ENCODE assay signal across 22 mouse cellular contexts in genomic region chr11:6773951-6774350, GRCm38 (mm10).
A peak's percentile ranks its signal among the peaks of the same experiment; 100 is the strongest.
DNase-seq lines count a peak whose midpoint lies in the region; ATAC-seq and TF ChIP-seq lines count a peak whose summit lies in the region.
"Had no signal": no experiment of that assay in that cellular context is flagged by ENCODE, and none has a peak within 500 bp of the region (broad histone marks: within the 10 kb centered on the region; RNA-seq: fewer than 3 reads in every experiment).

No protein-coding gene starts in this region.

- peak; percentile 41; the same call in 1 of the 2 replicates for ATAC-seq in intestine, embryonic 14.5 days (replicated peaks; ENCODE audit: low FRiP score, low TSS enrichment, low read depth)
- no peak for ATAC-seq in intestine, postnatal 0 days
- ATAC-seq in hindbrain, embryonic 16.5 days, result no peak
- ATAC-seq: forebrain, embryonic 15.5 days had no signal

- DNase-seq in intestine, embryonic 14.5 days (ENCODE audit: low spot score), result no peak
- peak; percentile 5 to 26 for DNase-seq in spleen, postnatal 4 days (ENCODE audit: low spot score in 2 of 2)
- no peak for DNase-seq in spleen, postnatal 10 days (ENCODE audit: low spot score in 2 of 2)
- no peak for DNase-seq in cerebellum, postnatal 4 days (ENCODE audit: low spot score in 2 of 2)
- DNase-seq: cerebellum, adult 9-10 months; gastrocnemius, postnatal 10 days; heart, adult 18-20 months; heart, postnatal 14 days; kidney, adult 8-10 months; left cerebral cortex, postnatal 4 days; lung, adult 2 months; right cerebral cortex, postnatal 14 days; thymus, postnatal 4 days had no signal

- TF ChIP-seq CTCF in intestine, postnatal 0 days (IDR thresholded peaks at IDR 0.05; ENCODE audit: low read depth), result no peak
- TF ChIP-seq CTCF in embryonic fibroblast, embryonic 13.5 days (IDR thresholded peaks at IDR 0.05; ENCODE audit: borderline replicate concordance, insufficient read depth, low read length), result no peak

- no peaks in the 10 kb centered on the region for H3K27me3 ChIP-seq in intestine, embryonic 14.5 days (replicated peaks; ENCODE audit: control insufficient read depth, insufficient read depth, low read length)
- no peaks in the 10 kb centered on the region for H3K27me3 ChIP-seq in intestine, postnatal 0 days (replicated peaks; ENCODE audit: control insufficient read depth, insufficient read depth, low read length)
- H3K27me3 ChIP-seq in hindbrain, embryonic 16.5 days (replicated peaks; ENCODE audit: control insufficient read depth, insufficient read depth, low read length), result no peaks in the 10 kb centered on the region
- H3K27me3 ChIP-seq: embryonic facial prominence, embryonic 15.5 days; forebrain, embryonic 15.5 days; heart, embryonic 13.5 days; limb, embryonic 15.5 days; midbrain, embryonic 12.5 days had no signal

- H3K4me2 ChIP-seq in intestine, embryonic 14.5 days (ENCODE audit: low read length), result no peak overlapping the region
- H3K4me2 ChIP-seq in intestine, postnatal 0 days (replicated peaks; ENCODE audit: low read depth), result no peak overlapping the region
- no peak overlapping the region for H3K4me2 ChIP-seq in hindbrain, embryonic 16.5 days (ENCODE audit: low read length)
- H3K4me2 ChIP-seq: embryonic facial prominence, embryonic 15.5 days; forebrain, embryonic 15.5 days; heart, embryonic 13.5 days; limb, embryonic 15.5 days; midbrain, embryonic 12.5 days had no signal

- TF ChIP-seq POLR2A in embryonic fibroblast, embryonic 13.5 days (IDR thresholded peaks at IDR 0.05; ENCODE audit: low read depth, low read length), result no peak

- H3K9ac ChIP-seq in intestine, embryonic 14.5 days (ENCODE audit: low read length), result no peak overlapping the region
- no peak overlapping the region for H3K9ac ChIP-seq in intestine, postnatal 0 days (ENCODE audit: low read depth, low read length)
- H3K9ac ChIP-seq in hindbrain, embryonic 16.5 days (ENCODE audit: low read depth, low read length), result no peak overlapping the region
- H3K9ac ChIP-seq: embryonic facial prominence, embryonic 15.5 days; forebrain, embryonic 15.5 days; heart, embryonic 13.5 days; limb, embryonic 15.5 days; midbrain, embryonic 12.5 days had no signal

- peaks cover 7% of the 10 kb centered on the region; the same call in 1 of the 2 replicates for H3K4me1 ChIP-seq in intestine, embryonic 14.5 days (replicated peaks; ENCODE audit: control insufficient read depth, insufficient read depth, low read length)
- no peaks in the 10 kb centered on the region for H3K4me1 ChIP-seq in intestine, postnatal 0 days (replicated peaks; ENCODE audit: control insufficient read depth, insufficient read depth, low read length)
- H3K4me1 ChIP-seq in embryonic fibroblast, embryonic 13.5 days (ENCODE audit: control insufficient read depth, insufficient read depth, low read length), result 0 out of 2 replicates have a peak, but pooled peaks cover 2% of the 10 kb centered on the region
- H3K4me1 ChIP-seq in hindbrain, embryonic 16.5 days (ENCODE audit: control insufficient read depth, insufficient read depth, low read depth, low read length), result peaks cover 4% of the 10 kb centered on the region; the same call in 1 of the 2 replicates
- H3K4me1 ChIP-seq: embryonic facial prominence, embryonic 15.5 days; forebrain, embryonic 15.5 days; limb, embryonic 15.5 days had no signal

- no peak overlapping the region for H3K4me3 ChIP-seq in intestine, embryonic 14.5 days (ENCODE audit: low read depth, low read length)
- no peak overlapping the region for H3K4me3 ChIP-seq in intestine, postnatal 0 days (ENCODE audit: low read depth, low read length)
- no peak overlapping the region for H3K4me3 ChIP-seq in embryonic fibroblast, embryonic 13.5 days (ENCODE audit: insufficient read depth, low read length)
- H3K4me3 ChIP-seq in hindbrain, embryonic 16.5 days (ENCODE audit: low read length), result no peak overlapping the region
- H3K4me3 ChIP-seq: embryonic facial prominence, embryonic 15.5 days; forebrain, embryonic 15.5 days; heart, embryonic 13.5 days; left cerebral cortex, adult 2 months; limb, embryonic 15.5 days; midbrain, embryonic 12.5 days had no signal

- no peak overlapping the region for H3K27ac ChIP-seq in intestine, embryonic 14.5 days (ENCODE audit: low read depth)
- H3K27ac ChIP-seq in intestine, postnatal 0 days (ENCODE audit: low read depth, low read length), result no peak overlapping the region
- H3K27ac ChIP-seq in embryonic fibroblast, embryonic 13.5 days (ENCODE audit: insufficient read depth, low read length), result 0 out of 2 replicates have a peak overlapping the region, but pooled peaks have one; percentile 35
- H3K27ac ChIP-seq in hindbrain, embryonic 16.5 days (ENCODE audit: low read depth, low read length), result no peak overlapping the region
- H3K27ac ChIP-seq: embryonic facial prominence, embryonic 15.5 days; forebrain, embryonic 15.5 days; left cerebral cortex, adult 2 months; limb, embryonic 15.5 days; midbrain, embryonic 12.5 days had no signal

- no peaks in the 10 kb centered on the region for H3K9me3 ChIP-seq in intestine, embryonic 14.5 days (ENCODE audit: control insufficient read depth, low read length)
- no peaks in the 10 kb centered on the region for H3K9me3 ChIP-seq in intestine, postnatal 0 days (ENCODE audit: control insufficient read depth)
- 0 out of 2 replicates have a peak, but pooled peaks cover 2% of the 10 kb centered on the region for H3K9me3 ChIP-seq in hindbrain, embryonic 16.5 days (ENCODE audit: control insufficient read depth, low read length)
- H3K9me3 ChIP-seq: embryonic facial prominence, embryonic 15.5 days; forebrain, embryonic 15.5 days; heart, embryonic 13.5 days; limb, embryonic 15.5 days; midbrain, embryonic 12.5 days had no signal

- WGBS in intestine, embryonic 14.5 days, result 81% methylated on average over 5 of the region's 5 CpGs
- WGBS in intestine, postnatal 0 days, result 60% methylated on average over 5 of the region's 5 CpGs
- WGBS in hindbrain, embryonic 16.5 days, result 90% methylated on average over 5 of the region's 5 CpGs

- no peaks in the 10 kb centered on the region for H3K36me3 ChIP-seq in intestine, embryonic 14.5 days (ENCODE audit: control insufficient read depth, insufficient read depth, low read length)
- H3K36me3 ChIP-seq in intestine, postnatal 0 days (ENCODE audit: control insufficient read depth, insufficient read depth), result no peaks in the 10 kb centered on the region
- no peaks in the 10 kb centered on the region for H3K36me3 ChIP-seq in hindbrain, embryonic 16.5 days (ENCODE audit: control insufficient read depth, insufficient read depth, low read length)
- H3K36me3 ChIP-seq: embryonic facial prominence, embryonic 15.5 days; forebrain, embryonic 15.5 days; heart, embryonic 13.5 days; limb, embryonic 15.5 days; midbrain, embryonic 12.5 days had no signal

Comparison
In these comparisons a context has a peak if more than half of its experiments do, and no peak if none do; other contexts are left out.
1. DNase-seq: peak in spleen, postnatal 4 days (2 of 2); none in intestine, embryonic 14.5 days (single experiment), spleen, postnatal 10 days (0 of 2) and cerebellum, postnatal 4 days (0 of 2).